Mouse (Mus musculus) gonadal fat pad, adult 2 months (tissue): ENCODE results near the gene Clec16a. TPM values are rescaled to one million over a fixed set of nuclear protein-coding genes. Genes with fewer than 3 reads are reported as not detected.

Source experiments
- DNase-seq: peaks from one replicate; pipeline ENCODE4 v3.0.0-alpha.2; 2012; ENCODE audit warnings: low read depth
- polyA plus RNA-seq: library from polyadenylated mRNA; depleted of rRNA; stranded (reverse); fragments of >200 nt; gene quantifications from 2 replicates; pipeline ENCODE4 v1.2.3, GENCODE M21; 2012

The Clec16a gene
- polyA plus RNA-seq, 1 experiment: 19.9 TPM

- no peak for DNase-seq
Measured at GRCm38 (mm10) chr16:10763540-10764264, 218.6 kb downstream of the Clec16a start.

DNA sequence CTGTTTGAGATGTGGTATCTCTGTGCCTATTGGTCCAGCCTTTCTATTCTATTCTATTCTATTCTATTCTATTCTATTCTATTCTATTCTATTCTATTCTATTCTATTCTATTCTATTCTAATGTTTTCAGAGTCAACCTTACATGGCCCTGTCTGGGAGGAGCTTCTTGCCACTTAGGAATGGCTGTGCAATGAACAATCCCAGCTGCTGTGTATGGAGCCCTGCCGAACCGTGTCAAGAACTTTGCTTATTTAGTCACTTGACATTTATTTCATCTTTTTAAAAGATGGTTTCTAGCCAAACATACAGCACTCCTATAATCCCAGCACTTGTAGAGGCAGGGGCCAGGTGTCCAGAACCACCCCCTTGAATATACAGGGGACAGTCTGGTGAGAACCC, 219.2 kb downstream of the Clec16a start:
- no peak for DNase-seq

GRCm38 (mm10) chr16:10767158-10767557, 222.0 kb downstream of the Clec16a start:
- DNase-seq: no peak

GRCm38 (mm10) chr16:10768821-10769220, 223.7 kb downstream of the Clec16a start:
- DNase-seq: no peak

GRCm38 (mm10) chr16:10769661-10770060, 224.5 kb downstream of the Clec16a start:
- no peak for DNase-seq

DNA sequence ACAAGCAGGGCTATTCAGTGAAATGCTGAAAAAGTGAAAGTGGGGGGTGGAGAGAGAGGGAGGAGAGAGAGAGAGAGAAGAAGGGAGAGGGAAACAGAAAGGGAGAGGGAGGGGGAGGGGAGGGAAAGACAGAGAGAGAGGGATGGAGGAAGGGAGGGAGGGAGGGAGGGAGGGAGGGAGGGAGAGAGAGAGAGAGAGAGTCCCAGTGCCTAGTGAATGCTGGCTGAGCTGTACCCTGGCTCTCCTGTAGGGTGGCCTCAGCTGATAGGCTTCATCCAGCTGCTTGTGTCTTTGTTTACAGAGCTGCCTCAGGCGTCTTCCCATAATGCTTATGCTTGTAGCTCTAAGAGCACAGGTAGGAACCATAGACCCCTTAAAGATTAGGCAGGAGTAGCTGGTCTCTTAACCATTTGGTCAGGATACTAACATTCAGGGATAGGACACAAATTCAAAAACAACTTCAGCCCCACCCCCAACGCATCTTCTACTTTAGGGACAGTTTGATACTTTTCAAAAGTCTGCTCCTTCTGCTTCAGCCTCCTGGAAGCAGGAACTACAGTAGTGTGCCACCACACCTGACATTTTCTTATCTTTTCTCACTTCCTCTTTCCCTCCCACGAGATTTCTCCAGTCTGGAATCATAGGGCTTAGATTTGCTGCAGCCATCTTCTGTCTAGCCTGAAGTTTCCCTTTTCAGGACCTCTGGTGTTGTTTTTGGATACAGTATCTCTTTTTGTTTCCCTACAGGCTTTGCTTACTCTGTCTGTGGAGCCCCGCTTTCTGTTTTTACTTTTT, 225.6 kb downstream of the Clec16a start:
- no peak for DNase-seq

- DNase-seq: no peak
Measured at GRCm38 (mm10) chr16:10771769-10772510, 226.8 kb downstream of the Clec16a start.

DNA sequence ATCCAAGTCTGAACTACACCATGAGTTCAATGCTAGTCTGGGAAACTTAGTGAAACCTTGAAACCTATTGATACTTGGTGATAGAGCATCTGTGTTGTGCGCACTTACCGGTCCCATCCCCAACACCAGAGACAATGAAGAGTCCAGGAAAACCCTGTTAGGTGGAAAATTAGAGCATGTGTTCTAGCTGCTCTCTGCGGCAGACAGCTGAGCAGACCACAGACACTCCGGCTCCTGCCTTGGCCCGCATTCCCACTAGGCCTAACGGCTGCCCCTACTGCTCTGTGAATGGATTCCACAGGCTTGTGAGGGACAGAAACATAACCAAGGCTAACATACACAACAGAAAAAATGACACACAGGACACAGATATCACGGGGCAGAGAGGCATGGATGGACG, 228.4 kb downstream of the Clec16a start:
- no peak for DNase-seq

- no peak for DNase-seq
Measured at GRCm38 (mm10) chr16:10774726-10775125, 229.6 kb downstream of the Clec16a start.

GRCm38 (mm10) chr16:10776322-10776721, 231.2 kb downstream of the Clec16a start:
- DNase-seq: no peak

DNA sequence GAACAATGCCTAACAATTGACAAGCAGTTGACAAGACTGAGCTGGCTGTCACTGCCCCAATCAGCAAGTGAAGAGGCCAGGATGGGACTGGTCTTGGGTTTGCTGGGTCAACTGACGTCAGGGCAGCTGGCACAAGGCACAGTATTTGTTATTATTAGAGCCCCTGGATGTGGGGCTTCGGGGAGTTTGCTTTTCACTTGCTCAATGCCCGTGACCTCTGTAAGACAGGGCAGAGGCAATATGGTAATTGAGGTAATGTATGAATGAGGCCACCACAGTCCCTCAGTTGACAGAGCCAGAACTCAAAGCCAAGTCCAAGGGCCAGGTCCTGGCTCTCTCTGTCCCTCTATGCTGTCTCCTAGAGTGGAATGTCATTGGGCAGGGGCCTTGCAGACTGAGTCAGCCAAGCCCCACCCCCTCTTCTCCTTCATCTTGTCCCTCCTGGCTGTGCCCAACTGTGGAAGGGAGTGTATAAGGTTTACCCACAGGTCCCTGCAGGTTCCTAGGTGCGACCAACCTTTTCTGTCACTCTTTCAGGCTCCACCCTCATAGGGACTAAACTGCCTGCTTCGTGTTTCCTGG, 232.5 kb downstream of the Clec16a start:
- no peak for DNase-seq

- DNase-seq: no peak
Measured at GRCm38 (mm10) chr16:10780631-10781120, 235.5 kb downstream of the Clec16a start.

DNA sequence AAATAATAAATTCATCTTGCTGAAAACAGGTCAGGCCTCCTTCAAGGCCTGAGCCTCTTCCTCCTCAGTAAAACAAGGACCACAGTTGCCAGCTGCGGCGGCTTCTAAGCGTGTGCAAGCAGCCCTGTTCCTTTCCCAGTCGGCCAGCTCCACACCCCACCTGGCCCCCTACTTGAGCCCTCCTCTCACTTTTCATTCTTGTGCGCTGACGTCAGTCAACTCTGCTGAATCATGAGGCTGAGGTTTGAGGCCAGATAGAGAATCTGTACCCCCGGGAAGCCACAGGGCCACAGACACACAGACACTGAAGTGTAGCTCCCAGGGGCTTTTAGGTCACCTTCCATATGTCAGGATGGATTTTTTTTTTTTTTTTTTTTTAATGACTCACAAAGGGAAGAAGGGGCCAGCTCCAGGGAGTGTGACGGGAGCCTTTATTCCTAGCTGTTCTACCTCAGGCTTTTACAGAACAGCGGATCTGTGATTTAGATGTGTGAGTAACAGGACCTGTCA, 236.8 kb downstream of the Clec16a start:
- DNase-seq: no peak

DNA sequence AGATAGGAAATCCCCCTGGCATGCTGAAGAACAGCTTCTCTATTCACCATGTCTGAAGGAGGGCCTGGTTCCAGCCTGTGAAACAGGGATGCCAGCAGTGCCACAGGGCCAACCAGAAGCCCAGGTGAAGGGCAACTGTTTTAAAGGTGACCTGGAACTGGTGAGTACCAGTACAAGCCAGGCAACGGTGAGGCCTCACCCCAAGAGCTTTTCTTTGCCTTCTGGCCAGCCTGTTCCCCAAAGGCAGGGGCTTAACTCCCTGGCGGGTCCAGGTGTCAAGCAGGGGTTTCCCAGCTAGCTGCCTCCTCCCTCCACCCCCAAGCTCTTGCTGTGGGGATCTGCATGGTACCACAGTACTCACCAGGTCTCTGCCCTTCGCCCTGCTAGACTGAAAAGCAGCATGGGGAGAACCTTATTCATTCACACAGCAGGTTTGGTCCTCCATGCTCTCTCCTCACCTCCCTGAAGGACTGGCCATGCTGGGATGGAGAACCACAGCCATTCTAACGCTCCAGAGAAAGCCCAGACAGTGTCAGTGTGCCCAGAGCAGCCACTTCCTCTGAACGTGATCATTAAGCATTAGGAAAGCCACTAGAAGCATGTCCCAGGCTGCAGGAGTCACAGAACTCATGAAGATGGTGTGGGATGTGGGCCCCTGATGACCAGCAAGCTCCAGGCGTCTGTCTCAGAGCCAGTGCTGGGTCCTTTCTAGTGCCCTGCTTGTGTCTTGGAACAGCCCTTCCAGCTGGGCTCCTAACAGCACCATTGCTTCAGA, 237.4 kb downstream of the Clec16a start:
- DNase-seq: no peak

DNA sequence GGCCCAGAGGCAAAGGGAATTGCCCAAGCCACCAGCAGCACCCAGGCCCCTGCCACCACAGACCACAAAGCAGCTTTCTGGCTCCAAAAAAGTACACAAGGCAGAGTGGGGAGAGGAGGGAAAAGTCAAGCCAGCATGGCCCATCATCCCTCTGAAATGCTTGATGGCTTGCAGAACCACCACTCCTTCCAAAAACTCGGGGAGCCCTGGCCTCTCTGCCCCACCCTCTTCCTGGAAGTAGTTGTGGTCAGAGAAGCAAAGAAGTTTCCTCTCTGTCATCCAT, 238.0 kb downstream of the Clec16a start:
- no peak for DNase-seq

GRCm38 (mm10) chr16:10783451-10783850, 238.3 kb downstream of the Clec16a start:
- no peak for DNase-seq

- no peak for DNase-seq
Measured at GRCm38 (mm10) chr16:10783883-10784792, 239.0 kb downstream of the Clec16a start.

GRCm38 (mm10) chr16:10784793-10785370, 239.7 kb downstream of the Clec16a start:
- DNase-seq: no peak

- peak; percentile 57 for DNase-seq
Measured at GRCm38 (mm10) chr16:10785371-10786231, 240.5 kb downstream of the Clec16a start, which contains the start of gene Socs1. TSS of gene Socs1 (minus strand) at chr16:10785536.
